7 mouse cellular contexts compared by ENCODE assay signal in the genomic region with DNA sequence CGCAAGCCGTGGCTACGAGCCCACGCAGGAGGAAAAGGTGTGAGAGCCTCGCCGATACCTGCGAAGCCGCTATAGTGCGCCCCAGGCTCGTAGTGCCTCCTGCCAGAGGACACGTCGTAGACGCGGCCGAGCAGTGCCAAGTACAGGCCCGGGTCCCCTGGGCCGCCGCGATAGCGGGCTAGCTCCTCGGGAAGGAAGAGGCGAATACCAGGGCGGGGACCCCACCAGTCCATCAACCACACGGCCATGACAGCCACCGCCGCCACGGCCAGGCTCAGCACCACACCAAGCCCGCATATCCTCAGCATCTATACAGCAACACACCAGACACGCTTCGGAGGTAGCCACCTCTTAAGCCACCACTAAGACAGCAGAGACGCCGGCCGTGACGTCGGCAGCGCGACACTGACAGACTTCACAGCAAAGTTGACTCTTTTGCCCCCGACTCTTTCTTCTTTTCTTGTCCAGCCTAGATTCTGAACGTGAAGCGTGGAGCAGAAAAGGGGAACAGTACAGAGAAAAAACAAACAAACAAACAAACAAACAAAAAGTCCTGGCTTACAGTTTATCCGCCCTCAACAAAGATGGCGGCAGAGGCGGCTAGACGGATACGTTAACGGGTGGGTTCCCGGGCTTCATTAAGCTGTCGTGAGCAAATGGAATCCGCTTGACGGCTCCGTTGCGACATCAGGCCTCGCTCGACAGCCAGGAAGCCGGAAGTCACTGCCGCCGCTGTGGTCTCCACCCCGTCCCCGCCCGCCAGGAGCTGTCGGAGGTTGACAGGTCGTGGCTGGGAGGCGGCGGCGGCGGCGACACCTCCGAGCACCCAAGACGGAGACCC. TPM values are rescaled to one million over a fixed set of nuclear protein-coding genes. Genes with fewer than 3 reads are reported as not detected.
DNase-seq lines count a peak whose midpoint lies in the region; ATAC-seq lines count a peak whose summit lies in the region.

A gene (minus strand): TSS at position 688 of the 841 bp plus-strand sequence.
A gene (plus strand): TSS at position 772 of the 841 bp plus-strand sequence.

- H3K4me2 ChIP-seq in intestine, embryonic 16.5 days (ENCODE audit: low read depth, low read length) = peak within 1 kb of the TSS; percentile 84
- H3K4me2 ChIP-seq in midbrain, embryonic 11.5 days = peak within 1 kb of the TSS; percentile 64

- H3K9ac ChIP-seq in intestine, embryonic 16.5 days (ENCODE audit: low read depth, low read length) = peak within 1 kb of the TSS; percentile 95
- peak within 1 kb of the TSS; percentile 79 for H3K9ac ChIP-seq in midbrain, embryonic 11.5 days (ENCODE audit: low read length)

- peak; percentile 93 for ATAC-seq in intestine, embryonic 16.5 days
- ATAC-seq in midbrain, embryonic 11.5 days (ENCODE audit: low FRiP score) = peak; percentile 93

- WGBS in intestine, embryonic 16.5 days = under 1% methylated on average over 69 of the region's 69 CpGs
- under 1% methylated on average over 69 of the region's 69 CpGs for WGBS in midbrain, embryonic 11.5 days

- intact Hi-C loops in left cerebral cortex, postnatal 36 days (cut with DNase I) = loop anchor here (5.0 kb wide), 1 partner anchor 188 kb away; a partner anchor contains a TSS

- peak; percentile 96 for DNase-seq in adrenal gland, adult 8-10 months
- DNase-seq in embryo, embryonic 9.5 days (ENCODE audit: extremely low spot score) = peak; percentile 88
- peak; percentile 76 to 93 for DNase-seq in gastrocnemius, postnatal 4 days (ENCODE audit: low spot score in 2 of 2)
- DNase-seq in left cerebral cortex, postnatal 36 days (ENCODE audit: low spot score in 2 of 2) = peak; percentile 93 to 95
- DNase-seq in midbrain, embryonic 11.5 days (ENCODE audit: low spot score, missing footprints) = peak; percentile 97
- DNase-seq in skeletal muscle tissue, adult 2 months (ENCODE audit: low read depth, low spot score) = peak; percentile 94

- peaks cover 7% of the 10 kb centered on the region for H3K4me1 ChIP-seq in intestine, embryonic 16.5 days (ENCODE audit: control insufficient read depth, insufficient read depth, low read length)
- H3K4me1 ChIP-seq in midbrain, embryonic 11.5 days (ENCODE audit: control insufficient read depth, insufficient read depth, low read length) = peaks cover 2% of the 10 kb centered on the region; the same call in 1 of the 2 replicates

- no peaks in the 10 kb centered on the region for H3K36me3 ChIP-seq in intestine, embryonic 16.5 days (ENCODE audit: control insufficient read depth, insufficient read depth, low read length)
- H3K36me3 ChIP-seq in midbrain, embryonic 11.5 days (ENCODE audit: control insufficient read depth, insufficient read depth, low read length) = no peaks in the 10 kb centered on the region

- H3K9me3 ChIP-seq in intestine, embryonic 16.5 days (ENCODE audit: control insufficient read depth, low read length) = no peaks in the 10 kb centered on the region
- H3K9me3 ChIP-seq in midbrain, embryonic 11.5 days (ENCODE audit: control insufficient read depth, low read length) = no peaks in the 10 kb centered on the region

- peak within 1 kb of the TSS; percentile 81 for H3K27ac ChIP-seq in intestine, embryonic 16.5 days (ENCODE audit: low read length)
- peak within 1 kb of the TSS; percentile 4 for H3K27ac ChIP-seq in midbrain, embryonic 11.5 days (ENCODE audit: low read depth, low read length)

- peak within 1 kb of the TSS; percentile 99 for H3K4me3 ChIP-seq in intestine, embryonic 16.5 days (ENCODE audit: low read length)
- H3K4me3 ChIP-seq in midbrain, embryonic 11.5 days (ENCODE audit: low read depth, low read length) = peak within 1 kb of the TSS; percentile 95

- no peaks in the 10 kb centered on the region for H3K27me3 ChIP-seq in intestine, embryonic 16.5 days (replicated peaks; ENCODE audit: control insufficient read depth, insufficient read depth, low read length)
- no peaks in the 10 kb centered on the region for H3K27me3 ChIP-seq in midbrain, embryonic 11.5 days (ENCODE audit: control insufficient read depth, insufficient read depth, low read length)

RNA-seq across cellular contexts. Expression of the first gene that starts in this region (rescaled TPM):
- total RNA-seq in adrenal gland, adult 8-10 months (2022) = 10 to 100 TPM; 24.0 to 28.5 (median 27.5) TPM
- total RNA-seq in gastrocnemius, postnatal 4 days (2021) = 1 to 10 TPM; 7.0 to 8.1 TPM
- polyA plus RNA-seq in intestine, embryonic 16.5 days (2015; fragmentation: Nextera tagmentation; extraction: Ambion mirVana) = 4.8 and 5.1 TPM in 2 replicates
- total RNA-seq in left cerebral cortex, postnatal 36 days (2021) = 10 to 100 TPM; 16.5 to 17.4 TPM
- polyA plus RNA-seq in midbrain, embryonic 11.5 days (2014; fragmentation: Nextera tagmentation; extraction: Ambion mirVana) = 3.0 and 4.7 TPM in 2 replicates

RNA-seq across cellular contexts. Expression of the second gene that starts in this region (rescaled TPM):
- total RNA-seq in adrenal gland, adult 8-10 months (2022) = 10 to 100 TPM; 40.9 to 59.8 (median 49.6) TPM
- total RNA-seq in gastrocnemius, postnatal 4 days (2021) = 10 to 100 TPM; 29.5 to 34.7 TPM
- polyA plus RNA-seq in intestine, embryonic 16.5 days (2015; fragmentation: Nextera tagmentation; extraction: Ambion mirVana) = 11.3 and 13.7 TPM in 2 replicates
- 10 to 100 TPM; 38.1 to 50.0 TPM for total RNA-seq in left cerebral cortex, postnatal 36 days (2021)
- 8.3 and 8.5 TPM in 2 replicates for polyA plus RNA-seq in midbrain, embryonic 11.5 days (2014; fragmentation: Nextera tagmentation; extraction: Ambion mirVana)

Comparison
In these comparisons a context has a peak if more than half of its experiments do, and no peak if none do; other contexts are left out.
1. Peak in every context shown above with its lines: DNase-seq, ATAC-seq, H3K4me3 ChIP-seq and H3K27ac ChIP-seq.